Mouse (Mus musculus) forebrain, embryonic 14.5 days (tissue): ENCODE results near the gene Gm17087. TPM values are rescaled to one million over a fixed set of nuclear protein-coding genes. Genes with fewer than 3 reads are reported as not detected.

Experiments used
- ATAC-seq: fragments of 200-750 bp; cut with Nextera tagmentation; 2 replicates; pipeline ENCODE4 v1.8.0; 2017; ENCODE audit warnings: mild to moderate bottlenecking, moderate library complexity
- DNase-seq: peaks from one replicate; pipeline ENCODE4 v3.0.0-alpha.2; 2015; ENCODE audit warnings: low spot score
- H3K27ac ChIP-seq: fragments of 300-500 bp; sonication (generic); 2 replicates; pipeline ENCODE4 v1.5.1; 2014; ENCODE audit warnings: low read depth, mild to moderate bottlenecking, control low read depth, low read length, moderate library complexity
- H3K27me3 ChIP-seq: fragments of 300-500 bp; sonication (generic); replicated peaks from 2 replicates; pipeline ENCODE4 v1.6.1; 2014; ENCODE audit warnings: low read length, control low read depth, mixed read lengths; ENCODE audit not compliant: control insufficient read depth, insufficient read depth
- H3K36me3 ChIP-seq: fragments of 300-500 bp; sonication (generic); 2 replicates; pipeline ENCODE4 v1.6.1; 2014; ENCODE audit warnings: low read length, control low read depth; ENCODE audit not compliant: control insufficient read depth, insufficient read depth
- H3K4me1 ChIP-seq: fragments of 300-500 bp; sonication (generic); 2 replicates; pipeline ENCODE4 v1.6.1; 2014; ENCODE audit warnings: antibody characterized with exemption, low read length, control low read depth; ENCODE audit not compliant: control insufficient read depth, insufficient read depth
- H3K4me2 ChIP-seq: fragments of 300-500 bp; sonication (generic); 2 replicates; pipeline ENCODE4 v1.6.1; 2014; ENCODE audit warnings: mild to moderate bottlenecking, control low read depth, low read length
- H3K4me3 ChIP-seq: fragments of 300-500 bp; sonication (generic); 2 replicates; pipeline ENCODE4 v1.5.1; 2014; ENCODE audit warnings: low read depth, low read length, control low read depth
- H3K9ac ChIP-seq: fragments of 300-500 bp; sonication (generic); 2 replicates; pipeline ENCODE4 v1.6.1; 2014; ENCODE audit warnings: mild to moderate bottlenecking, low read length, control low read depth, moderate library complexity
- H3K9me3 ChIP-seq: fragments of 300-500 bp; sonication (generic); replicated peaks from 2 replicates; pipeline ENCODE4 v1.6.1; 2016; ENCODE audit warnings: low read length, control low read depth, mixed read lengths; ENCODE audit not compliant: control insufficient read depth
- WGBS: fragments of 180-500 bp; shearing (Covaris S2); extraction: QIAGEN DNeasy Blood & Tissue Kit; methylation state at CpG from one replicate; pipeline ENCODE4 v1.1.7; 2014; 5-methylcytosine and 5-hydroxymethylcytosine counted together
- polyA plus RNA-seq: library from polyadenylated mRNA; unstranded; fragments of >200 nt; fragmentation: Nextera tagmentation; extraction: Ambion mirVana; gene quantifications from 2 replicates; pipeline ENCODE4 v1.2.1, GENCODE M21; 2014

Gm17087 gene
- polyA plus RNA-seq, 1 experiment from 2014 or later: not detected

DNA sequence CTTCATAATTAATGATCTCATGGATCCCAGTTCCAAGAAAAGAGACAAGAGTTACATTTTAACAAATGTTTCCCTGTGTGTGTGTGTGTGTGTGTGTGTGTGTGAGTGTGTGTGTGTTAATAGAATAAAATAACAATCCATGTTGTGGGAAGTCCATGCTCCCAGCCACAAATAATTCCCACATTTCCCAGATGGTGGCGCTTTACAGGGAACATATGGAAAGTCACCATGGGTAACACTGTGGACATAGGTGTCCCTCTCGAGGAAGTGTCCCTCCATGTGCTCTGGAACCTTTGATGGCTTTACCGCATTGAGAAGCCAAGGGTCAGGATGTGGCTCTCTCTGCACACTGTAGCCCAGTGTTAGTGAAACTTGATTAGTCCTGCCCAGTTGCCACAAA is 38.1 kb downstream of the Gm17087 start:
- Histone ChIP-seq H3K4me3 (no peak overlapping the region), H3K27ac (no peak overlapping the region), H3K4me1 (peaks cover 8% of the 10 kb centered on the region), H3K9me3 (no peaks in the 10 kb centered on the region), H3K27me3 (peaks cover 6% of the 10 kb centered on the region), H3K4me2 (no peak overlapping the region), H3K9ac (no peak overlapping the region), H3K36me3 (no peaks in the 10 kb centered on the region)
- ATAC-seq: no peak
- DNase-seq: no peak
- 82% methylated on average over 3 of the region's 3 CpGs for WGBS

GRCm38 (mm10) chr17:8526815-8527261 is 39.9 kb downstream of the Gm17087 start:
- Histone ChIP-seq H3K27me3 (peaks cover 6% of the 10 kb centered on the region), H3K27ac (no peak overlapping the region), H3K36me3 (no peaks in the 10 kb centered on the region), H3K4me1 (peaks cover 11% of the 10 kb centered on the region), H3K4me3 (no peak overlapping the region), H3K9ac (no peak overlapping the region), H3K9me3 (no peaks in the 10 kb centered on the region), H3K4me2 (no peak overlapping the region)
- DNase-seq (no peak), ATAC-seq (no peak)
- 13% methylated on average over 9 of the region's 9 CpGs for WGBS

DNA sequence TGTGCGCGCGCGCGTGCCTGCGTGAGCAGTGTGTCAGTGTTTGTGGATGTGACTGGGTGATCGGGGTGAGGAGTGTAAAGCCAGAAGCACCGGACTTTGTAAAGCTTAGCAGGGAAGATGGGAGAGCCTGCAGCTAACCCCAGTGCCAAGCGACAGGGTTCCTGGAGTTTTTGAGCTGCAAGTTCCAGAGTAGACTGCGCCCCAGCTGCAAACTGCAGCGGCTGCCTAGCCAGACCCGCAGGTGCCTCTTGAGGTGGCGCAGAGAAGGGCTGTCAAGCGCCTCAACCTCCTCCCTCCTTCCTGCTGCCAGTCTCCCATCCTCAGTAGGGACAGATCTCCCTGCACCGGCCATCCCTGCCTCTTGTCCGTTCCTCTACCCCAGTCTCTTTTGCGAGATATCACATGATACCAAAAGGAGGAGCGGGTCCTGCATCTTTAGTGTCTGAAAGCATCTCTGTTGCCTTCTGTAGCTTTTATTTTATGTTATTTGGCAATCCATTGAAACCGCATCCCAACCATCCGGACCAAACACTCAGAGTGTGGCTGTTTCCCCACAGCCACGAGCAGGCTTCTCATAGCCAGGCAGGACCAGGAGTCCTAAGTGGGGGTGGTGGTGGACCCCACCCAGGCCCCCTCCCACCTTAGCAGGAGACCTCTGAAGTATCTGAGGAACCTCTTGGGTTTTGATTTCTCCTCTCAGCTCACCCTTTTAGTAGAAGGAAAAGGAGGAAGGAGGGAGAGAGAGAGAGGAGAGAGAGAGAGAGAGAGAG is 40.6 kb downstream of the Gm17087 start:
- H3K4me3 ChIP-seq: peak overlapping the region; percentile 54
- peak overlapping the region; percentile 77; the same call in 1 of the 2 replicates for H3K9ac ChIP-seq
- ATAC-seq: no peak
- peaks cover 11% of the 10 kb centered on the region for H3K4me1 ChIP-seq
- H3K27me3 ChIP-seq: peaks cover 6% of the 10 kb centered on the region
- DNase-seq: peak; percentile 16
- no peaks in the 10 kb centered on the region for H3K9me3 ChIP-seq
- H3K36me3 ChIP-seq: no peaks in the 10 kb centered on the region
- no peak overlapping the region for H3K27ac ChIP-seq
- 3% methylated on average over 21 of the region's 21 CpGs for WGBS
- H3K4me2 ChIP-seq: peak overlapping the region; percentile 95

DNA sequence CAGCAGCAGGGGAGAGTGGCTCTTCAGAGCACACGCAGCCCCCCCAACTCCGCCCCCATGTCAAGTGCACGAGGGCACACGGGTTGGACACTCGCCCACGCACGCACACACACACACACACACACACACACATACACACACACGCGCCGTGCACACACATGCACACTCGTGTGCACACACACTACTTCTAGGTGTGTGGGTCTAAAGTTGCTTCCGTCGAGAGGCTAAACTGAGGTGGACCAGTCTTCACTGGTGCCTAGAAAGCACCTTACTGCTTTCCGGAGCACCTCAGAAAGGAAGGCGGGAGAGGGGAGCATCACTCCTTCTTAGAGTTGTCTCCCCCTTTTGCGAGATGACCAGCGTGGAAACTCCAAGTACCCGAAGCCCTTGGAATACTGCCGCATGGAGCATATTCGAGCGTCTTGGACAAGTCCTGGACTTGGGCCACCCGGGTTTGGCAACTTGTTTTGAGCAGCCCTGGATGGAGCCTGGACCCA is 41.5 kb downstream of the Gm17087 start, which contains the start of gene Pde10a:
Pde10a (plus strand) TSS at position 148 of the 497 bp plus-strand sequence.
- Histone ChIP-seq H3K27me3 (peaks cover 6% of the 10 kb centered on the region), H3K9me3 (no peaks in the 10 kb centered on the region), H3K4me3 (peak within 1 kb of the TSS; percentile 54), H3K9ac (peak within 1 kb of the TSS; percentile 77), H3K4me1 (peaks cover 11% of the 10 kb centered on the region), H3K4me2 (peak within 1 kb of the TSS; percentile 95), H3K27ac (no peak within 1 kb of the TSS), H3K36me3 (no peaks in the 10 kb centered on the region)
- ATAC-seq (0 out of 2 replicates have a peak, but pooled peaks have one; percentile 7), DNase-seq (peak; percentile 47)
- WGBS: under 1% methylated on average over 22 of the region's 22 CpGs

DNA sequence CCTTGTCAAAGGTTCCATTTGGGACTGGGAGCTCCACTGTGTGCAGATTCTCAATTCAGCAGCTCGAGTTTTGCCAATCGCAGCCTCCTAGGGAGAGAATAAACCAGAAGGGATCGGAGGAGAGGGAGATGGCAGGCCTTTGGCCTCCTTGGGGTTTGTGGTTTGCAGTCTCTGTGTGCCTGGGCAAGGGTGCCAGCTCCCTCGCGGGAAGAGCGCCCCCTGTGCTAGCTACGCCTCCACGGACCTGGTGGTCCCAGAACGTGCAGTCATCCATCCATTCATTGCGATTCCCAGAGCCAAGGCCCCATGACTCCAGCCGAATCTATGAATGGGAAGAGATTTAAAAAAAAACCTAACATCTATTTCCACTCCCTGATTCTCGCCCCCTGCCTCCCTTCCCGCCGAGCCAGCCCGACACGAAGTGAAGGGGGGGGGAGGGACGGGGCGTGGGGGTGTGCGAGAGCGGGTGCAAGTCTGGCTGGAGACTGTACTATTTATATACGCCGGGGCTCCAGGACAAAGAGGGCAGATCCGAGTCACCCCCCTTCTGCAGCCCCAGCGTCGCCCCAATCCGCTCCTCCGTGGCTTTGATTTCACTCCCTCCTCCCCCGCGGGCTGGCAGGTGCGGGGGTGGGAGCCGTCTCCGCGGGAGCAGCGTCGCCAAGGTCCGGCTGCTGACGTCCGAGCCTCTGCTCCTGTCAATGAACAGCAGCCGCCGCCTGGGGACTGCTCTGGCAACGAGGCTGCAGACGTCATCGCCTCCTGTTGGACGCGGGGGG is 42.2 kb downstream of the Gm17087 start:
- 1% methylated on average over 39 of the region's 45 CpGs for WGBS
- peaks cover 6% of the 10 kb centered on the region for H3K27me3 ChIP-seq
- DNase-seq: peak; percentile 88

GRCm38 (mm10) chr17:8523986-8524385 is 42.8 kb downstream of the Gm17087 start:
- peak; percentile 9 for DNase-seq
- Histone ChIP-seq H3K36me3 (no peaks in the 10 kb centered on the region), H3K9me3 (no peaks in the 10 kb centered on the region), H3K4me3 (peak overlapping the region; percentile 54), H3K4me1 (peaks cover 11% of the 10 kb centered on the region), H3K9ac (peak overlapping the region; percentile 77), H3K27me3 (peaks cover 6% of the 10 kb centered on the region), H3K4me2 (peak overlapping the region; percentile 95), H3K27ac (no peak overlapping the region)
- peak; percentile 18 for ATAC-seq
- 20% methylated on average over 3 of the region's 3 CpGs for WGBS

More for the DNA sequence above, 42.2 kb downstream of the Gm17087 start:
- Histone ChIP-seq H3K9ac (peak overlapping the region; percentile 77), H3K9me3 (no peaks in the 10 kb centered on the region), H3K27ac (no peak overlapping the region), H3K4me1 (peaks cover 11% of the 10 kb centered on the region), H3K4me3 (peak overlapping the region; percentile 54), H3K36me3 (no peaks in the 10 kb centered on the region), H3K4me2 (peak overlapping the region; percentile 95)
- peak; percentile 91 for ATAC-seq

DNA sequence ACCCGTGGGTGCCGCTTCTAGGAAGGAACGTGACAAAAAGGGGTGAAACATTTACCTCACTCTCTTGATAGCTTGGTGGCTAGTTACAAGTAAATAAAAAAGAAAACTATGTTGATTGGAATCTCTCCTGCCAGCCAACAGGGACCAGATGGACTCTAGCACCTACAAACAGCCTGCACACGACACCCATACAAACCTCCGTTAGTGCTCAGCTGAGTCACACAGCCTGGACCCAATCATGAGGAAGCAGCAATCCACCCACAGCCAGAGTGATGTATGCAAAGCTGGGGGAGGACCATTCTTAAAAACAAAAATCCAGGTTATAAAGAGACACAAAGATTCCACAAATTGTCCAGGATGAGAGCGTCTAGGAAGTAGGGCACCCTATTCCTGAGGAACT is 50.7 kb downstream of the Gm17087 start:
- Histone ChIP-seq H3K4me3 (no peak overlapping the region), H3K4me2 (no peak overlapping the region), H3K4me1 (no peaks in the 10 kb centered on the region), H3K27ac (no peak overlapping the region), H3K9me3 (no peaks in the 10 kb centered on the region), H3K9ac (no peak overlapping the region), H3K36me3 (no peaks in the 10 kb centered on the region), H3K27me3 (no peaks in the 10 kb centered on the region)
- ATAC-seq: no peak
- 76% methylated on average over 6 of the region's 6 CpGs for WGBS
- DNase-seq: no peak
